Mouse (Mus musculus) CH12.LX (cell line): ENCODE results near the gene Arfgap3.

ENCODE experiments used
- ELF1 ChIP-seq: IDR thresholded peaks from 2 replicates; pipeline ENCODE4 v1.6.1; 2014; ENCODE audit warnings: low read depth, mild to moderate bottlenecking, inconsistent platforms, low read length, improper control_type of control experiment
- MAX ChIP-seq: IDR thresholded peaks from 2 replicates; pipeline ENCODE4 v1.6.1; 2011; ENCODE audit warnings: low read length, improper control_type of control experiment

GRCm38 (mm10) chr15:83284828-83285227, 65.2 kb downstream of the Arfgap3 start:
- no peak for TF ChIP-seq ELF1
- TF ChIP-seq MAX: no peak
